Mouse (Mus musculus): Measurements from ENCODE around the gene Fam131c.
A peak's percentile ranks its signal among the peaks of the same experiment; 100 is the strongest.

- TF ChIP-seq POLR2A (IDR thresholded peaks at IDR 0.05; ENCODE audit: borderline replicate concordance, control insufficient read depth, low read depth, low read length) = no peak
- TF ChIP-seq CTCF (IDR thresholded peaks at IDR 0.05; ENCODE audit: control insufficient read depth, insufficient read depth, low read length) = peak; percentile 54; the same call in 1 of the 2 replicates
Observed at GRCm38 (mm10) chr4:141429847-141430246, 61.8 kb downstream of the Fam131c start.
